Mouse (Mus musculus) stomach, postnatal 0 days (tissue): Measurements from ENCODE around the gene Ighmbp2.

ENCODE experiments used
- CTCF ChIP-seq: IDR thresholded peaks from 2 replicates; pipeline ENCODE4 v1.5.1; 2016; ENCODE audit warnings: antibody characterized with exemption, low read depth, mild to moderate bottlenecking, moderate library complexity
- EP300 ChIP-seq: optimal IDR thresholded peaks from 2 replicates; pipeline ENCODE3; 2016; ENCODE audit warnings: antibody characterized with exemption

- no peak for TF ChIP-seq CTCF
- no peak for TF ChIP-seq EP300
Observed at GRCm38 (mm10) chr19:3307175-3307949, 24.5 kb upstream of the Ighmbp2 start.
